Mouse (Mus musculus): ENCODE data around the gene Col5a1.

DNA sequence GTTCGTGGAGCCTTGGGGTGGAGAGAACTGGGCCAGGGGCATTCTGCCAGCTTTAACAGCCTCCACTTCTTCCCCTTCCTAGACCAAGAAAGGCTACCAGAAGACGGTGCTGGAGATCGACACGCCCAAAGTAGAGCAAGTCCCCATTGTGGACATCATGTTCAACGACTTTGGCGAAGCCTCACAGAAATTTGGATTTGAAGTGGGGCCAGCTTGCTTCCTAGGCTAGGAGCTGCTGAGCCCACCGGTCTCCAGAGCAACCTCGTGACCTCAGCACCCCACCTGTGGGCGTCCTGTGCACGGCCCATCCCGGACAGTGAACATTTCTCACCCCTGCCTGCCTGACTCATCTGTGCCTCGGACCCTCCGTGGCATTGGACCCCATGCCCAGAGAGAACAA lies 150.6 kb downstream of the Col5a1 start:
- TF ChIP-seq POLR2A (IDR thresholded peaks at IDR 0.05; ENCODE audit: insufficient read depth, low read depth, low read length) (no peak), CTCF (IDR thresholded peaks at IDR 0.05; ENCODE audit: insufficient read depth, low read depth, low read length) (no peak)

All from olfactory bulb, adult 2 months (tissue).